Mouse (Mus musculus): Measurements from ENCODE around the gene Wt1.

Gene Wt1

DNA sequence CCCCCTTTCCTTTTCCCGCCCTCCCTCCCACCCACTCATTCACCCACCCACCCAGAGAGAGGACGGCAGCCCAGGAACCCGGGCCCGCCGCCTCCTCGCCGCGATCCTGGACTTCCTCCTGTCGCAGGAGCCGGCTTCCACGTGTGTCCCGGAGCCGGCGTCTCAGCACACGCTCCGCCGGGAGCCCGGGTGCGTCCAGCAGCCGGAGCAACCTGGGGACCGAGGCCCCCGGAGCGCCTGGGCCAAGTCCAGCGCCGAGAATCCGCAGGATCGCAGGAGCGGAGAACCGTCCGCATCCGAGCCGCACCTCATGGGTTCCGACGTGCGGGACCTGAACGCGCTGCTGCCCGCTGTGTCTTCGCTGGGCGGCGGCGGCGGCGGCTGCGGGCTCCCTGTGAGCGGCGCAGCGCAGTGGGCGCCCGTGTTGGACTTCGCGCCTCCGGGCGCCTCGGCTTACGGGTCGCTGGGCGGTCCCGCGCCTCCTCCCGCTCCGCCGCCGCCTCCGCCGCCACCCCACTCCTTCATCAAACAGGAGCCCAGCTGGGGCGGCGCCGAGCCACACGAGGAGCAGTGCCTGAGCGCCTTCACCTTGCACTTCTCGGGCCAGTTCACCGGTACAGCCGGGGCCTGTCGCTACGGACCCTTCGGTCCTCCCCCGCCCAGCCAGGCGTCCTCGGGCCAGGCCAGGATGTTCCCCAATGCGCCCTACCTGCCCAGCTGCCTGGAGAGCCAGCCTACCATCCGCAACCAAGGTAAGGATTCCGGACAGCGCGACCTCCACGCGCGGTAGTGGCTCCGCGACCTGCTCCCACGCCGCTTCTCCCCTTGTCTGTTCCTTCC is 582 bp downstream of the Wt1 start:
- DNase-seq (ENCODE audit: low spot score in 2 of 2) = no peak

DNA sequence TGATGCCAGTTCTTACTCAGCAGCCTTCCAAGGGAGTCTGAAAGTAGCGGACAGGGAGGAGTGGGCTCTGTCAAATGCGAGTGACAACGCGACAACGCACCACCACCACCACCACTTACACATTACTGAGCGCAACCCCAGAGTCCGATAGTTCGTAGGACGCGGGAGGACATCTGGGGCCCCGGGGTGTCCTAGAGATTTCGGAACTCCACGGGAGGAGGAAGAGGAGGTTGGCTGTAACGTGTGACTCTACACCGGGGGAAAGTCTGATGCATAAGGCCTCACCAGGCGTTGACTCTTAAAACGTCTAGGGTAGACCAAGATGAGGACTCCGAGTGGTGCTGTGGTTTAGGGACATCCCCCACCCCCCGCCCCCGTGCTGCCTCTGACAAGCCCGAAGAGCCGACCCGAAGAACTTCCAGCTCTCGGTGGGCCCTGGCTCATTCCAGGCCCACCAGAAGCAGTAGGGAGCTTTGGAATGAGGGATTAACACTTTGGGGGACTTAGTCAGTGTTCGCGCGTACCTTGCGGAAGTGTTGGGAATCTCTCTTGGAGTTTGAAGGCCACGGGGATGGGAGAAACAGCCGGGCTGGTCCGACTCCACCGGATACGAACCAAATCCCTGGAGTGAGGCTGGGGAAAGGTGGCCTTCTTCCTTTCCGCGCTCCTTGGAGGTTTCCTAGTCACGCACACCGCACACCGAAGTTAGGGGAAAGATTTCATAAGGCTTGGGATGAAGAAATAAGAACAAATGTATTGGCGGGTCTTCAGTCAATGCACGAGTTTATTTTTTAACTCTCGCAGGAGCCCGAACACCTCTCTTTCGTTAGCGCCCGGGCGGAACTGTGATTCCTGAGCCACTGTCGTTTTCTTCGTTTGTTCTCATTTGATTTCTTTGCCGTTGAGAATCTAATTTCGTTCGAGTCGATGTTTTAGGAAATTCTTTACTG is 1.5 kb downstream of the Wt1 start:
- DNase-seq (ENCODE audit: low spot score in 2 of 2) = no peak

DNA sequence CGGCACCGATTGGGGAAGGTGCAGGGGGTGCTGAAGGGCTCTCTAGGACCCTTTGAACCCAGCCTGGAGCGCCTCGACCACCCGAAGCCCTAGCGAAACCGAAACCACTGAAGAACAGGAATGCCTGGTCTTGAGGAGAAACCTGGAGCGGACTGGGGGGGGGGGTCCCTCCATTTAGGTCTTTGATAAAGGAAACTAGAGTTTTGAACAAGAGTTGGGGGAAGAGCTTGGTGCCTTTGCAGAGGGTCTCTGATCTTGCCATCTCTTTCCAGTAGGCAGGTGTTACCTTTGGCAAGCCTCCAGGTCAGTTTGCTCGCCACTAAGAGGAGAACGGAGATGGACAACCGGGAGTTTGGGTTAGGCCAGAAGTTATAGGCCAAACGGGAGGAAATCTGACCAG is 2.2 kb downstream of the Wt1 start:
- DNase-seq (ENCODE audit: low spot score in 2 of 2) = no peak

DNA sequence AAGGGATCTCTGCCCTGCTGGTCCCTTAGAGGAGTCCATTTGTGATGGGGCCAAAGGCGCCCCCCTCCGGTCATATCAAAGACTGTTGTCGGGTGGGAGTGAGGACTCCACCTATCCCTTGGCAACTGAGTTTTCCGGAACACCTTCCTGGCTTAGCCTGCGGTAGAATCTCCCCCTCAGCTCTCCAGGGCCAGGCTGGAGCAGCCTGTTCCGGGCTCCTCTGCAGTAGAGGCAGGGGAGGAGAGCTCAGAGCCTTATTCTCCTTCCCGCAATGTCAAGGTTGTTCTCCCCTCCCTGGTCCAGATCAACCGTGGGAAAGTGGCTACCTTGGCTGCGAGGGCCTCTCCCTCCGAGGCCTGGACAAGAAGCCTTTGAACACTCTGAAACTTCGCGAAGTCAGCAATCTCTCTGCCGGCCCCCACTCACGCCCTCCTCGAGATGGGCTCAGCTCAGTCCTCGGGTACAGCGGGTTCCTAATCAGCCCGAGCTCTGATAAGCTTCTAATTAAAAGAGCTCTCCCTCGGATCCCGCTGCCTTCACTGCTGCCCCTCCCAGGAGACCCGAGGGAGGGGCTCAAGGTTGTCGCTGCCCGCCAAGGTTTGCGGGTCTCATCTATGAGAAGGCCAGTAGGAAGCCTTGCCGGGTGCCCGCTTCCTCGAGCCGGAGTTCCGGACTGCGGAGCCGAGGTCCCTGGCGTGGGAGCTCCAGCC is 4.2 kb downstream of the Wt1 start:
- DNase-seq (ENCODE audit: low spot score in 2 of 2) = no peak

DNA sequence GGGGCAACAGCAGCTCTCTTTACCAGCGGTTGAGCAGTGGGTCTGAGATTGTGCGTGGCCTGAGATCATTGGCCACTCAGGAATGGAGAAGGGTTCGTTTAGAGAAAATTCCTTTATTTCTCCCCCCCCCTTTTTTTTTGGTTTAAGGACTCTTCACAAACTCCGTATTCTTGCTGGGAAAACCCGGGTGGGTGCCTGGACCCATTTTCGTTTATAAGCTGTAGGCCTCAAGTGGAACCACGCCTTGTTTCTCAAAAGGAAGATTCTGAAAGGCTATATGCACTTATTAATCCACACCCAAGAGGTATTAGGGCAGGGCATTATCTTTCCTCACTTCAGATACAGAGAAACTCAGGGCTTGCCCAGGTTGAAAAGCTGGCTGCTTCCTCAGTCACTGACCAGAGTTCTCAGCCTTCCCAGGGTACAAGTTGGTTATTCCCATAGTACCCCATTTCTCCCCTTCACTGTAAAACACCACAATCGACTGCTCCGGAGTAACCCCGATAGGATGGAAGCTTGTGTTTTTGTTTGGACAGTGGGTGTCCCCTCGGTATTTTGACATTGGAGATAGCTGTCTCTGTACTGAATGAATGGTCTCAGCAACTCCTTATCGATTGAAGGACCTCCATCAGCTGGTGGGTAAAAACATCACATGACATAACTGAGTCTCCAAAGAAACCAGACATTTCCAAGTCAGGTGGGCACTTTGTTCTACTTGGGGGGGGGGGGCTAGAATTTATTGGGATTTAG is 4.9 kb downstream of the Wt1 start:
- DNase-seq (ENCODE audit: low spot score in 2 of 2) = no peak

DNA sequence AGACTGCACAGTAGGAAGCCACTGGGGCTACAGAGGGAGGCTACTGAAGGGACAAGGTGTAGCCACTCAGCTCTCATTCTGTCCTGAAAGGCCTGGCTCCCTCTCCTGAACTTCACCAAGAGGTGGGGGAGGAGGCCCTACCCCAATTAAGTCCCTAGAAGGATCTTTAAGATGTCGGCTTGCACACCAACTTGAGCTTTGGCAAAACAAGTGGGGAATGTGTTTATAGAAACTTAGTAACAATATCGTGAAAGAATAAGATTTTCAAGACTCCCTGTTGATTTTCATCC is 5.4 kb downstream of the Wt1 start:
- no peak for DNase-seq (ENCODE audit: low spot score in 2 of 2)

DNA sequence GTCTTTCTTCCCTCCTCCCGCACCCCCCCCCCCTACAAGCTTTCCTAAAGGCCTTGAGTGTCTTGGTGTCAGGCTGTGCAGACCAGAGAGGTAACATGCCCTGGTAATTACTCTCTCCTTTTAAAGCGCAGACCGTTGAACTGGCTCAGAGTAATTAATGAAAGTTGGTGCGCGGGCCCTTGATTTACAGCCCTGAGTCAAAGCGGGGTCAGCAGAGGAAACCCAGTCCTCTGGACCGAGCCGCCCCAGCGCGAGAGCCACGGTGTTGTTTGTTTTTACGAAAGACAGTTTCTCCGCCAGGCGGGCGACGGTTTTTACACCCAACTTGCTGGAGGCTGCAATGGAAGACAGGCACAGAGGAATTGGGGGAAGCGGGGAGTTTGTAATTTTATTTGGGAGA is 6.0 kb downstream of the Wt1 start:
- DNase-seq (ENCODE audit: low spot score in 2 of 2) = no peak

DNA sequence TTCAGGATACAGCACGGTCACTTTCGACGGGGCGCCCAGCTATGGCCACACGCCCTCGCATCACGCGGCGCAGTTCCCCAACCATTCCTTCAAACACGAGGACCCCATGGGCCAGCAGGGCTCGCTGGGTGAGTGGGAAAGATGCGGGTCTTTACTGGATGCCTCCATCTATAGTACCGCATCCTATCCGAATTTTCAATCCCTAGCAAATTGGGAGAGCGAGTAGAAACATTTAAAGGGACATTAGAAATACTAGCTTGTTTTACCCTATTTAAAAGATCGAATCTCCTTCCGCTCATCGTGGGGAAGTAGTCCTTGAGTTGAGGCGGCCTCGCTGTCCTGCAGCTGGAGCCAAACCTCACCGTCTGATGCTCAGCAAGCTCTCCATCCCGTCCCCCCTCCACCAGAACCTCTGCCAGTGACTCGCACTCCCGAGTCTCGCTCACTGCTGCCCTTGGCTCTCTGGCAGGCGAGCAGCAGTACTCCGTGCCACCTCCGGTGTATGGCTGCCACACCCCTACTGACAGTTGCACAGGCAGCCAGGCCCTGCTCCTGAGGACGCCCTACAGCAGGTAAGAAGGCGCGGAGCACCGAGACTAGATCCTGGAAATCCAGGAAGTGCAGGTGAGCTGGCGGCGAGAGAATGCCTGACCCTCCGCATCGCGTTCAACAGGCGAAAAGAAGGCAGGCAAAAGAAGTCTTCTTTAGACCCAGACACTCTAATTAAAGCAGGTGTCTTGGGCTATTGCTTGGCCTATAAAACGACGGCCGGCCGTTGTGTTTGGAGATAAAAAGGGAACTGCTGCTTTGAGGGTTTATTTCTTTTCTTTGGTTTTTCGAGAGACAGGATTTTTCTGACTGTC is 6.8 kb downstream of the Wt1 start:
- no peak for DNase-seq (ENCODE audit: low spot score in 2 of 2)

DNA sequence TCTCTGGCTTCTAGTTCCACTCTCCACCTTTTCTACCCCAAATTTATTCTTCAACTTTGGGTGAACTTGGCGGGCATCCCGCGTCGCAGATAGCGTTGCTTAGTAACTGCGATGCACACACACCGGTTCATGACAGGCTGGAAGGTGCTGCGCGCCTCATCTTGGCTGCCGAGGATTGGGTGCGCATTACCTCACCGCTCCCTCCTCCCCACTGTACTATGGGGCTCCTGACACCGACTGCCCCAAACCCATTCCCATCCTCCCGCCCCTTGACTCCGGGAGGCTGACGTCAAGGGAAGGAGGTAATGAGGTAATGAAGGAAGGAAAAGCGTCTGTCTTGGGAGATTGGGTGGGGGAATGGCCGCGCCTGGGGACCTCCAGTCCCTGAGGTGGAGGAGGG is 8.0 kb downstream of the Wt1 start:
- no peak for DNase-seq (ENCODE audit: low spot score in 2 of 2)

DNA sequence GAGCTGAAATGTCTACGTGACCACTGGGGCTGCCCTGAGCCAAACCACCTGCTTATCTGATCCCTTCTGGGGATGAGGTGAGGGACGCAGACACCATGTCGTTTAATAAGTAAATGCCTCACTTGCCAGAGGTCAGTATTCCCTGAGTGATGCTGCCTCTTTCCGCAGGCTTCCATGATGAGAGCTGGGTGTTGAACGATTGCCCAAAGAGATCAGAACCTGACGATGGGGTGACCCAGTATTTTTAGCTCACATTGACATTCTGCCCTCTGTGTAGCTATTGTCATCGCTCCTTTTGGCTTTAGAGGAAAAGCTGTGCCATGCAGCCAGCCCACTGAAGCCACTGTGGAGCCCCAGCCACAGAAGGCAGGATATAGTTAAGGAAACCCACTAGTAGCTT is 13.1 kb downstream of the Wt1 start:
- no peak for DNase-seq (ENCODE audit: low spot score in 2 of 2)

DNA sequence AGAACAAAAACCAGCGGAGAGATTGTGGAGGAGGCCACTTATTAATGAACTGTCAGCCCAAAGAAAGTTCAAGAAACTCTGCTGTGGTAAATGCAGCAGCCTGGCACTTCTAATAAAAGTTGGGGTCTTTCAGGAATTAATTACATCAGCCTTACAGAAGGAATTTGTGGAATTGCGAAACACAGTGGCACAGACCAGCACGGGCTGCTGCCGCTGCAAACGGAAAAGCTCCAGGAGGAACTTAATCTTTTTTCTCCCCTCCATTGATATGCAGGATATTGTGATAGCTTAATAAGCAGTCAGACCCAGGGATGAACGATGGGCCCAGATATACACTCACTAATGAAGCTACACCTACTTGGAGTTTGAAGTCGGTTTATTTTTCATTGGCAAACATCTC is 15.0 kb downstream of the Wt1 start:
- no peak for DNase-seq (ENCODE audit: low spot score in 2 of 2)

DNA sequence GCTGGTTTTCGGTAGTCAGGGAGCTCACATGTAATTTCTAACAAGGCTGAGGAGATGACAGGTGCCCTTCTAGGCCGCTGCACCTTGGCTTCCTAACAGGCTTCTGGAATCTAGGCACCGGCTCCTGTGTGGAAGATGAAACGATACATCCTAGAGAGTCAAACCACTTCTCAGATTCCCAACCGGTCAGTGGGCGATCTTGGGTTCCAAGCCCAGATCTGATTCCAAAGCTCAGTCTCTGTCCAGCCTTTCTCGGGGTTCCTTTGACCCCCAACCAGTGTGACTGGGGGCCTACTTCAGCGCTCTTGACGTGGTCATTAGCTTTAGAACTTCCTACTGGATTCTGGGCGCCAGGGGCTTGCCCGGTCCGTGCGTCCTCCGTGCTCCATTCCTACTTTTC is 17.4 kb downstream of the Wt1 start:
- DNase-seq (ENCODE audit: low spot score in 2 of 2) = no peak

DNA sequence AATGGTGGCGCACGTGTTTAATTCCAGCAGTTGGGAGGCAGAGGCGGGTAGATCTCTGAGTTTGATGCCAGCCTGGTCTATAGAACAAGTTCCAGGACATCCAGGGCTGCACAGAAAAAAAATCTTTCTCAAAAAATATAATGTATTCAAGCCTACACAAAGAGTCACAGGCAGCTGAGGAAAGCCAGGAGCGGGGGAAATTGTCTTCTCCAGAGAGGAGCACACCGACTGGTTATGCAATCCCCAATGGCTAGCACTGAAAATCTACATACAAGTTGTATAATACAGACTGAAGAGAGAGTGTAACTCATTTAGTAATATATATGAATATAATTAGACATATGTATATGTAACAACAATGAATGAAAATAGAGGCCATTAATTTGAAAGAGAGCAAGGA is 25.2 kb downstream of the Wt1 start:
- DNase-seq (ENCODE audit: low spot score in 2 of 2) = no peak

DNA sequence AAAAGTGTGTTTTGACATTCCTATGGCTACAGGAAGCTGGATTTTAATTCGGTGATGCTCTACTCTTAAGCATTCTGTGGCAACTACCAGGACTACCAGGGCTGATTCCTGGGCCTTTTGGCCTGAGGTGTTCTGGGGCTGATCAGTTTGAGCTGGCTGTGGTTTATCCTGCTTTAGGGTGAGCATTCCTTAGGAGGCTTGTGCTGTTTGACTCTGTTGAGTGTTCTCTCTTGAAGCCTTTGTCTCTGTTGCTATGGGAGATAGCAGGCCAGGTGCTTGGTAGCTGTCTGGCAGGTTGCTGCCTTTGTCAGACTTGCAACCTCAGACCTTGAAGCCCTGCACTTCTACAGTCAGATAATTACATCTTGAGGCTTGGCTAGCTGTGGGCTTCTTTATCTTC is 26.7 kb downstream of the Wt1 start:
- DNase-seq (ENCODE audit: low spot score in 2 of 2) = no peak

DNA sequence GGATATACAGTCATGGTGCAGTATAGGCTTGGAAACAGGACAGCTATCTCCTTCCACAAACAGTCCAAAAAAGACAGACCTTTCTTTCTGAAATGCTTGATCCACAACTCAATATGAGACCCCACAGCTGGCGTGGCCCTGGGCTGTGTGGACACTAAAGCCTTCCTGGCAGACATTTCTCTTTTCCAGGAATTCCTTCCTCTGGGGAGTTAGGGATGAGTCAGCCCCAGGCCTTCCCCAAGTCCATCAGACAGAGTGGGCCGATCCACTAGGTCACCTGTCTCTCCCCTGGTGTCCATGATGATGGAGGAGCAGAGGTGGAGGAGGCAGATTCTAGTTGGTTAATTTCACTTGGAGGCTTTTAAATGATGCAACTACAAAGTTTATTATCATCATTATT is 34.6 kb downstream of the Wt1 start:
- DNase-seq (ENCODE audit: low spot score in 2 of 2) = no peak

DNA sequence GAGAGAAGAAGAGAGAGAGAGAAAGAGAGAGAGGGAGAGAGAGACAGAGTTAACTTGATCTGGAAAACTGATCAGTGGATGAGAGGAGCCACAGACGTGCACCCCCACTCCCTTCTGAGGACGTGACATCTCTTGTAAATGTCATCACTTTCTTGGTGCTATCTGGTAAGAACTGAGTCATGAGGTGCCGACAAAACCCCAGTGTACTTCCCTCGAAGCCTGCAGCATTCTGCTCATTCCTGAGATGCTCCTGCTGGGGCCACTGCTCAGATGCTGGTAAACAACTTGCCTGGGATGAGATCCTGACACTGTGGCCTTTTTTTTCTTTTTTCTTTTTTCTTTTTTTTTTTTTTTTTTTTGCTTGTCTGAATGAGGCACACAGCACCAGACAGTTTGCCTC is 36.4 kb downstream of the Wt1 start:
- no peak for DNase-seq (ENCODE audit: low spot score in 2 of 2)

DNA sequence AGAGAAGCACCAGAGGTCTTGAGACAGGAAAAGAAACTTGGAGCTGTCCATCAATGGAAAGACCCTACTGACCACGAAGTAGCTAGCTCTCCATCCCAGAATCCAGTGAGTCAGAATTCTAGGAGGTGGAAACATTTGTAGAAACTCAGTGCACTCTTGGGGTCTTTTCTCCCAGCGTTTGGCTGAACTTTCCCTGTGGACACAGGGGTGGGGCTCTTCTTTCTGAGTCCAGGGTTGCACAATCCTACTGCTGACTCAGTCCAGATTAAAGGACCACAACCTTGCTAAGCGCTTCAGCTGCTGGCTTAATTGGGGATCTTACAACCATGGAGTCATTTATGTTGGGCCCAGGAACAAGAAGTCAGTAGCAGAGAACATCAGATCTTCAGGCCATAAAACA is 41.8 kb downstream of the Wt1 start:
- no peak for DNase-seq (ENCODE audit: low spot score in 2 of 2)

DNA sequence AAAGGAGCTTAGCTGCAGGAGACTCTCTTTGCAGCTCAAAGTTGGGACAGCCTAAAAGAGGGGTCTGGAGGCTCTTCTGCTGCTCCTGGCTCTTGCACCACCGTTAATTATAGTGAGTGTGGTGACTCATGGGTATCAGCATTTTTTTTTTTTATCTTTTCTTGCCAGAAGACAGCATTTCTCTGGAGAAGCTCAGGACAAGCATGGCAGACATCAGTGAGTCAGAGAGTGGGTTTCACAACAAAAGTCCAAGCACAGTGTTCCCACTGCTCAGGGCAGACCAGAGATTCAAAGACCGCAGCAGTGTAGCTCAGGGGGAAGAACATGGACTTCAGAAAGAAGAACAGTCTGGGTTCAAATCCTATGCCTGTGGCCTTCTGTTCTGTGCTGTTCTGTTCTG is 47.9 kb downstream of the Wt1 start:
- DNase-seq (ENCODE audit: low spot score in 2 of 2) = no peak

DNA sequence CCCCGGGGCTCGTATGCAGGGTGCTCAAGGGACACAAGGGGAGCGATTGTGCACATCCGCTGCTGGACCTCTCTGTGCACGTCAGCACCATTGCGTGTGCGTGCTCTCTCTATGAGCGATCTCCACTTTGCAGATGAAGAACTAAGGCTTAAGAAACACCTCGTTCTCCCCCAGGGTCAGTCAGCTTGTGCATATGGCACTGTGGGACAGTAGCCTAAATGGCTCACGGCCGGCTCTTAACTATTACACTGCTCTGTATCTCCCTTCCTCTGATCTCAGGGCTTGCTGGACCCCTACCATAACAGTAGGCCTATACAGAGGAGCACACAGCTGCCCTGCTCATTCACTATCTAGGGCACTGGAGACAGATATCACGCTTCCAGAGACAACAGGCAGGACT is 52.5 kb downstream of the Wt1 start:
- no peak for DNase-seq (ENCODE audit: low spot score in 2 of 2)

DNA sequence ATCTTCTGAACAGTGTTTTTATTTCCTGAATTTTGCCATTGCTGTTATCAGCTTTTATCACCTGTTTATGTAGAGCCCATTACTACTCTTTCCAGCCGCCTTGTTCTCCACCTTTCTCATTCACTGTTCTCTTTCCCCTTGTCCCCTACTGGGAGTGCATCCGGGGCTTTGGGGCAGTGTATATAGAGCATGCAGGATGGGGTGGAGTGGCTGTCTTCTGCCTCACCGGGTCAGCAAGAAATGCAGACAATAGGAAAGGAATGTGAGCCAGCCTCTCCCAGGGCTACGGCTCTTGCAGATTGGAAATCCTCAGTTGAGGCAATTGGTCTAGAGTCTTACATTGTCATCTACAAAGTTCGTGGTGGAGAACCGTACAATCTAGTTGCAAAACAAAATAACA is 56.2 kb downstream of the Wt1 start:
- DNase-seq (ENCODE audit: low spot score in 2 of 2) = no peak

DNA sequence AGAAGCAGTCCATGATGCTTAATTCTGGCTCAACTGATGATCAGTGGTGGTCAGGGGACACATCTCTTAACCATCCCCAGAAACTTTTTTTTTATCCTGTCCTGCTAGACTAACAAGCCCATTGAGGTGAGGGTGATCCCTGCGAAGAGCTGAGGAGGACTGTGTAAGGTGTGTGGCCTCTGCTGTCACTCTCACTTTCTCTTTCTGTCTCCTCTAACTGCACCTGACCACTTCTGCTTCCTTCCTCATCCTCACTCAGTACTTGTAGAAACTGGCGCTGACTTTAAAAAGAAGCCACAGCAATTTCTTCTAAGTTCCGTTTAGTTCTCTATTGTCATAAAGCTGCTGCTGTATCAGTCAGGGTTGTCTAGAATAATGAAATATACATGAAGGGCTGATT is 58.8 kb downstream of the Wt1 start:
- DNase-seq (ENCODE audit: low spot score in 2 of 2) = no peak

Measured in urinary bladder, postnatal 4 days (tissue).